25 mouse cellular contexts compared by ENCODE assay signal in genomic region chr11:112028031-112028430, GRCm38 (mm10).
DNase-seq lines count a peak whose midpoint lies in the region; ATAC-seq lines count a peak whose summit lies in the region.
"Had no signal": no experiment of that assay in that cellular context is flagged by ENCODE, and none has a peak within 500 bp of the region (broad histone marks: within the 10 kb centered on the region; RNA-seq: fewer than 3 reads in every experiment).

No protein-coding gene starts in this region.

- peak; percentile 75; the same call in 1 of the 2 replicates for ATAC-seq in limb, embryonic 11.5 days (ENCODE audit: insufficient number of reproducible peaks, low FRiP score, low TSS enrichment, low read depth)
- ATAC-seq: CD4-positive, CD25-positive, alpha-beta regulatory T cell, adult 4 months; forebrain, embryonic 14.5 days; forebrain, postnatal 0 days; hindbrain, postnatal 0 days had no signal

- no peak overlapping the region for H3K4me2 ChIP-seq in limb, embryonic 11.5 days (ENCODE audit: low read depth, severe bottlenecking)
- H3K4me2 ChIP-seq: embryonic facial prominence, embryonic 12.5 days; embryonic facial prominence, embryonic 15.5 days; heart, embryonic 13.5 days; hindbrain, embryonic 14.5 days had no signal

- 25% methylated on average over 5 of the region's 5 CpGs for WGBS in limb, embryonic 11.5 days

- 0 out of 2 replicates have a peak overlapping the region, but pooled peaks have one; percentile 39 for H3K27ac ChIP-seq in limb, embryonic 11.5 days (replicated peaks; ENCODE audit: low read depth, low read length)
- H3K27ac ChIP-seq: embryonic facial prominence, embryonic 12.5 days; embryonic facial prominence, embryonic 15.5 days; heart, adult 2 months; heart, embryonic 10.5 days; heart, embryonic 13.5 days; hindbrain, embryonic 14.5 days; hindbrain, postnatal 0 days had no signal

- DNase-seq in embryo, embryonic 11.5 days (ENCODE audit: low read depth, low spot score), result peak; percentile 29
- peak; percentile 85 for DNase-seq in forelimb bud, embryonic 11.5 days (ENCODE audit: low read depth, low spot score)
- peak; percentile 74 for DNase-seq in limb, embryonic 11.5 days (ENCODE audit: low spot score)
- peak; percentile 58 for DNase-seq in mesoderm, embryonic 11.5 days (ENCODE audit: low read depth, low spot score)
- no peak for DNase-seq in adrenal gland, postnatal 36 days
- DNase-seq in heart, adult 18-20 months, result no peak
- DNase-seq: adrenal gland, adult 2 months; adrenal gland, postnatal 14 days; cerebellum, adult 11-12 months; cerebellum, adult 8-10 months; cerebellum, postnatal 10 days; cerebellum, postnatal 36 days; forebrain, postnatal 0 days; gastrocnemius, postnatal 25 days; heart, adult 2 months; heart, postnatal 14 days; heart, postnatal 4 days had no signal

- H3K9me3 ChIP-seq in limb, embryonic 11.5 days (ENCODE audit: control insufficient read depth, low read length), result no peaks in the 10 kb centered on the region
- H3K9me3 ChIP-seq: embryonic facial prominence, embryonic 12.5 days; embryonic facial prominence, embryonic 15.5 days; heart, embryonic 10.5 days had no signal

- H3K4me3 ChIP-seq in limb, embryonic 11.5 days (ENCODE audit: low read depth, low read length), result no peak overlapping the region
- H3K4me3 ChIP-seq: embryonic facial prominence, embryonic 12.5 days; embryonic facial prominence, embryonic 15.5 days; heart, adult 2 months; heart, embryonic 10.5 days; heart, embryonic 13.5 days had no signal

- H3K27me3 ChIP-seq in limb, embryonic 11.5 days (ENCODE audit: control insufficient read depth, insufficient read depth, low read length), result no peaks in the 10 kb centered on the region
- H3K27me3 ChIP-seq: embryonic facial prominence, embryonic 12.5 days; embryonic facial prominence, embryonic 15.5 days; heart, embryonic 13.5 days had no signal

- no peaks in the 10 kb centered on the region for H3K36me3 ChIP-seq in limb, embryonic 11.5 days (ENCODE audit: control insufficient read depth, insufficient read depth, low read length)
- H3K36me3 ChIP-seq: embryonic facial prominence, embryonic 12.5 days; embryonic facial prominence, embryonic 15.5 days; heart, embryonic 10.5 days; heart, embryonic 13.5 days had no signal

- 0 out of 2 replicates have a peak, but pooled peaks cover 4% of the 10 kb centered on the region for H3K4me1 ChIP-seq in limb, embryonic 11.5 days (ENCODE audit: control insufficient read depth, insufficient read depth, low read length)
- H3K4me1 ChIP-seq: embryonic facial prominence, embryonic 15.5 days; heart, embryonic 10.5 days; heart, embryonic 13.5 days had no signal

- H3K9ac ChIP-seq in limb, embryonic 11.5 days (ENCODE audit: low read length), result no peak overlapping the region
- H3K9ac ChIP-seq: embryonic facial prominence, embryonic 12.5 days; embryonic facial prominence, embryonic 15.5 days; forebrain, postnatal 0 days; heart, embryonic 13.5 days; hindbrain, embryonic 14.5 days had no signal

Comparison
In these comparisons a context has a peak if more than half of its experiments do, and no peak if none do; other contexts are left out.
1. DNase-seq: peak in embryo, embryonic 11.5 days (single experiment), forelimb bud, embryonic 11.5 days (single experiment), limb, embryonic 11.5 days (single experiment) and mesoderm, embryonic 11.5 days (single experiment); none in adrenal gland, postnatal 36 days (0 of 2) and heart, adult 18-20 months (0 of 2).